Mouse (Mus musculus): Measurements from ENCODE around the gene Slc12a3. TPM values are rescaled to one million over a fixed set of nuclear protein-coding genes. Genes with fewer than 3 reads are reported as not detected.

Slc12a3 gene
- polyA plus RNA-seq (2017; shearing (Covaris generic)), result 0.17 TPM

GRCm38 (mm10) chr8:94328932-94329728, at the start of gene Slc12a3:
TSS of gene Slc12a3 (plus strand) at chr8:94329201.

GRCm38 (mm10) chr8:94386214-94387026, 57.4 kb downstream of the Slc12a3 start, which contains the start of gene Herpud1:
TSS of gene Herpud1 (plus strand) at chr8:94386438.

Other genes with a start within 250 kb of the Slc12a3 start
- 12.1 TPM for gene Bbs2, start 230.3 kb upstream of the Slc12a3 start, polyA plus RNA-seq (2017; shearing (Covaris generic))
- gene Mt4, start 192.0 kb upstream of the Slc12a3 start, polyA plus RNA-seq (2017; shearing (Covaris generic)), result not detected
- gene Mt3, start 176.6 kb upstream of the Slc12a3 start, polyA plus RNA-seq (2017; shearing (Covaris generic)), result 0.96 TPM
- gene Mt2, start 156.5 kb upstream of the Slc12a3 start, polyA plus RNA-seq (2017; shearing (Covaris generic)), result 2.8 TPM
- 4.8 TPM for gene Mt1, start 150.1 kb upstream of the Slc12a3 start, polyA plus RNA-seq (2017; shearing (Covaris generic))
- 52.0 TPM for gene Nup93, start 114.6 kb upstream of the Slc12a3 start, polyA plus RNA-seq (2017; shearing (Covaris generic))
- 161 TPM for gene Herpud1, start 57.2 kb downstream of the Slc12a3 start, polyA plus RNA-seq (2017; shearing (Covaris generic))
- 308 TPM for gene Nlrc5, start 105.2 kb downstream of the Slc12a3 start, polyA plus RNA-seq (2017; shearing (Covaris generic))
- gene Cpne2, start 203.8 kb downstream of the Slc12a3 start, polyA plus RNA-seq (2017; shearing (Covaris generic)), result 0.32 TPM

Measured in inflammation-experienced regulatory T-cells, adult 16 weeks (primary cell).